Mouse (Mus musculus) hematopoietic multipotent progenitor cell, adult 10-12 weeks (in vitro differentiated cells): ENCODE results near the gene Hoxb6. TPM values are rescaled to one million over a fixed set of nuclear protein-coding genes. Genes with fewer than 3 reads are reported as not detected.

ENCODE experiments used
- polyA plus RNA-seq: library from polyadenylated mRNA; stranded (reverse); fragments of >175 nt; gene quantifications from 2 replicates; pipeline ENCODE4 v1.2.3, GENCODE M21; 2012; ENCODE audit warnings: low replicate concordance

Gene Hoxb6
- polyA plus RNA-seq = 0.17 and 0.78 TPM in 2 replicates

DNA sequence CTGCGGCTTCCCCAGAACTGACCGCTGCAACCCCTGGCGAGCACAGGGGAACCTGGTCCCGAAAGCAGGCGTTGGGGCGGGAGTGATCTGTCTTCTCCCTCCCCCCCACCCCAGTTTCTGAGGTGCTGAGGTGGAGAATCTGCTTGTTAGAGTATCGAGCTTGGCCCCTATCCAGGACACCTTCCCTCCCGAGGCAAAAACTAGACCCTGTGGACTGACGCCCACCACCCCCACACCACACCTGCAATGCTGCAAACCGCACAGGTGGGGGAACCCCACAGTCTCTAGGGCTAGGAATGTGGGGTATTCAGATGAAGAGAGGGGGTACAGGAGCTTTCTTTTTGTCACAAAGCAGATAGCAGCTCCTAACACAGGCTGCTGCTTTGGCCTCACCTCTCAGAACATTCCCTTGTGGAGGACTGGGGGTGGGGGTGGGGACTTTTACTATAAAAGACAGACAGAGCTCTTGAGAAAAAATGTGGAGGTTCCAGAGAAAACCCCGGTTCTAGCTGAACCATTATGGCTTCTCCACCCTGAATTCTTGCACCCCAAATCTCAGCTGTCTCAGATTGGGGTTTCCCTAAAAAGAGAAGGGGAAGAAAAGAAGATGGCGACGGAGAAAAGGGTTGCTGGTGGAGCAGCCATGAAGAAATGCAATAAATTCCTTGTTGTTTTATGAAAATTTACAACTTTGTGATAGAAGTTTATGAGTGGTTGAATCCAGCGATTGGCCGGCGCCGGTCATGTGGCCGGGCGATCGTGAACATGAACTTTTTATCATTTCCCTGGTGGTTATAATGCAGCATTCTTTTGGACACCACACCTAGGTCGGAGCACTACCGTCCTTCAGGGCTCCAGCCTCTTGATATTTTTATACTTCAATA lies at the start of gene Hoxb6:
Gene Hoxb6, plus strand, starts transcription at position 796 of the 884 bp plus-strand sequence.

DNA sequence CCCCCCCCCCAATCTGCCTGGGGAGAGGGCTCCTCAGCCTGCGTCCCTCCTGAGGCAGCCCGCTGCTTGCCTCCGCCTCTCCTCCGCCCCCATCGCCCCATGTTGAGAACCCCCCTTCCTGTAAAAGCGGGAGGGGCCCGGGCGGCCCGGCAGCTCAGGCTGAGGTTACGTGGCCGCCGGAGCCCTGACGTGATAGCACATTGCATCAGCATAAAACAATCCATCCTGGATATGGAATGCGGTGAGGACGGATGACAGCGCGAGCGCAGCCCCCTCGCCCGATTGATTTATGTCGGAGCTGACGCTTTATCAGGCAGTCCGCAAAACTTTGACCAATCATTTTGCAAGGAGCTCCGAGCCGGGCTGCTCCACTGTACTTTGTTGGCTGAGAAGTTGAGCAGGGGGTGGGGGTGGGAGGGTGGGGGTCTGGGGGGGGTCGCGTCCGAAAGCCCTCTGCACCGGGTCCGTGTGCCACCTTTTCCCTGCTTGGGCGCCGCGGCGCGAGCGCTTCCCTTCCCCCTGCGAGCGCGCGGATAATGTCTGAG lies 21.2 kb upstream of the Hoxb6 start, which contains the start of gene Hoxb9:
Gene Hoxb9, plus strand, starts transcription at position 462 of the 545 bp plus-strand sequence.

DNA sequence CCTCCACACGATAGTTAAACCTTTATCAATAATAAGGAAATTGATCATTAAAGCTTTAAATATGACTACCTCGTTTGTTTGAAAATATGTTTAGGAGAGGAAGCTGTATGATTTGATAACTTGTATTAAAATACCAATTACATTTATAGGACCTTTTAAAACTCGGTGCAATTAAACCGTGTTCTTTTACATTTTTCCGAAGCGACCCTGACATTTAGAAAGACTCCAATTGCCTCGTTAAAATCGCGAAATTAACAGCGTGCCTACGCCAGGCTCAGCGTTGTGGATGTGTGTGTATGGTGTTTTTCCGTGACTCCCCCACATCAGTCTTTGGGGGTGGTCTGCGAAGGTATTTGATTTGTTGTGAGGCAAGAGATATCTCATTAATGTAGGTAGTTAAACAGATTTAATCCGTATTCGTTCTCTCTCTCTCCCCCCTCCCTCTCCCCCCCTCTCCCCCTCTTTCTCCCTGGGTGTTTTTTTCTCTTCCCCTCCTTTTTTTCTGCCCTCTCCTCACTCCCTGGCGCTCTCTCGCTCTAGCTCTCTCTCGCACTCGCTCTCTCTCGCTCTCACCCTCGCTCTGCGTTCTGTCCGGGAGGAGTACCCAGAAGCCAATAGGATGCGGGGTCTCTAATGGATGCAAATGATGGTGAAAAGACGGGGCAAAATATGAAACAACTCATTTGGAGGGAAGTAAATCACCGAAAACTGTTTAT lies 10.3 kb upstream of the Hoxb6 start, which contains the start of gene Hoxb8:
Gene Hoxb8, plus strand, starts transcription at position 51 of the 716 bp plus-strand sequence.

DNA sequence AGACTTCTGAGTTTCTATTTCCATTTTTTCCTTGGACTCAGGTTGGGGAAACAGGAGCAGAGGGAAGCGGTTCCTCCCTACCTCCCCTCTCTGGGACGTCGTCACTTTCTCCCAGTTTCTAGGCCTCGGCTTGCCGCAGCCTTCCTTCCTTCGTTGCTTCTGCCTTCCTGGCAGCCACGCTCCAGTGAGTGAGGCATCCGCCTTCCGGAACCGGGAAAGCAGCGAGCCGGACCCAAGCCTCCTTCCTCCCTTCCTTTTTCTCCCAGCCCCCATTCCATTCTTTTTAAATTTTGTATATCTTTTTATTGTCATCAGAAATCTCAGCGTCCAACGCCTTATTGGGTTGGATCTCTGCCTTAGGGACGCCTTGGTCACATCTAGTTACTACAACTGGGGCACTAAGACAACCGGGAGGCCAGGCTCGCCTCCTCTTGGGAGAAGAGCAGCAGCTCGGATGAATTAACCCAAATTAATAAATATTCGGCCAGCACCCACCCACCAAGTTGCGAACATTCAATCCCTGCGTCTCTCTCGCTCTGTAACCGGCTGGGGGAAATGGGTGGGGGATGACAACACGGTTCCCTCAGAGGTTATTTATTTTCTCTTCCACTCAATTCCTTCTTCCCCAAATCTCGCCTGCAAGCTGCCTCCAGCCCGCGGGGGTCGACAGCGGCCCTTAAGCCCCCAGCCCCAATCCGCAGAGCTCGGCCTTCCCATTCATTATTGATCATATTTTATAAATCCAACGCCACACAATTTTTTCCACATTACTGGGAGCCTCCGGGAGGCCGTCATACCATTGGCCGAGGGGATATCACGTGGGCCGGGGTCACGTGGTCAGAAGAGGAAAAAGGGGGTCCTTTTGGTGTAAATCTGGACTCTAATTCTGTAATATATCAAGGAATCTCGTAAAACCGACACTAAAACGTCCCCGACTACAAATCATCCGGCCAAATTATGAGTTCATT lies 6.2 kb upstream of the Hoxb6 start, which contains the start of gene Hoxb7:
Gene Hoxb7, plus strand, starts transcription at position 853 of the 968 bp plus-strand sequence.

DNA sequence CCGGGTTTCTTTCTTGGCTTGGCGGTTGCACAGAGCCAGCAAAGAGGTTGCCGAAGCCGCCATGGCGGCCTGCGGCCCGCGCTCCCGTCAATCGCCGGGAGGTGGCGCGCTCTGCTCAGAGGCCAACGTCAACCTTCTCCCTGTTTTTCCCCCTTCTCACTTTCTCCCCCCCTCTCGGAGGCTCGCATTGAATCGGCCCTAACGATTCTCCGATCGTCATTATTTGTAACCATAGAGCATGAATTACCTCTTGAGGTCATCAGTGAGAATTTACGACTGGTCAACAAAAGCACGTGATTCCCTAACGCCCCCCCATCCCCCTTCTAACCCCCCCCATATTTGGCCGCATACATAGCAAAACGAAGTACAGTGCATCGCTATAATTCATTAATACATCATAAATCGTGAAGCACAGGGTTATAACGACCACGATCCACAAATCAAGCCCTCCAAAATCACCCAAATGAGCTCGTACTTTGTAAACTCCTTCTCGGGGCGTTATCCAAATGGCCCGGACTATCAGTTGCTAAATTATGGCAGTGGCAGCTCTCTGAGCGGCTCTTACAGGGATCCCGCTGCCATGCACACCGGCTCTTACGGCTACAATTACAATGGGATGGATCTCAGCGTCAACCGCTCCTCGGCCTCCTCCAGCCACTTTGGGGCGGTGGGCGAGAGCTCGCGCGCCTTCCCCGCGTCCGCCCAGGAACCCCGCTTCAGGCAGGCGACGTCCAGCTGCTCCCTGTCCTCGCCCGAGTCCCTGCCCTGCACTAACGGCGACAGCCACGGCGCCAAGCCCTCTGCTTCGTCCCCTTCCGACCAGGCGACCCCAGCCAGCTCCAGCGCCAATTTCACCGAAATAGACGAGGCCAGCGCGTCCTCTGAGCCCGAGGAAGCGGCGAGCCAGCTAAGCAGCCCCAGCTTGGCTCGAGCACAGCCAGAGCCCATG lies 11.1 kb downstream of the Hoxb6 start, which contains the start of gene Hoxb5:
Gene Hoxb5, plus strand, starts transcription at position 186 of the 949 bp plus-strand sequence.

DNA sequence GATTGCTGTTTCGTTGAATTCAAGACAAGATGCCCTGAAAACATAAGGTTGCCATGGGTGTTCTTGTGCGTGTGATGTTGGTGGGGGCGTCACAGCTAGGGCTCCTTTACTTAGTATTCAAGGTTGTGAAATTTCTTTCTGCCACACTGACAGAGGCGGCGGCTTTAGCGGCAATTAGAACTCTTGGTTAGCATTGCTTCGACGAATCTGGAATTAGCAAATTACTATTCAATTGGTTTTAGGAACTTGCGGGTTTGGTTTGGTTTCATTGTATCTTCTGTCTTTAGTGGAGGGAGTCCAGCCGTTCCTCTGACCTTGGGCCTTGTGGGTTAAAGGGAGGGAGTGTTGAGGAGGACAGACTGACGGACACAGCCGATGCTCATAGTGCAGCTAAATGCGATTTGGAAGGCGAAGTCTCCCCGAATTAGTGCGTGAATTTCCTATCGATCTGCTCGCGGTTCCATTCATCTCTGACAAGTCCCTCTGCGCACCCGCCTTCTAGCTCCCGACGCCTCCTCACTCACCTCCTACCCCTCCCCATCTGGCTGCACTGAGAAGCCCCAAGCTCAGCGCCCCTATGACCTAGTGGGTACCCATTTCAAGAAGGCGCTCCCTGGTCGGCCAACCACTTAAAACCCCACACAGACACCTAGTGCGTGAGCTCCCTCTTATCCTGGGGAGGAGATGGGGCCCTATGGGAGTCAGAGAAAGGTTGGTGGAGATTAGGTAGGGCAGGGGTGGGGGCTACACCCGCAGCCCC lies 25.5 kb downstream of the Hoxb6 start, which contains the start of gene Hoxb4:
Gene Hoxb4, plus strand, starts transcription at position 660 of the 760 bp plus-strand sequence.

DNA sequence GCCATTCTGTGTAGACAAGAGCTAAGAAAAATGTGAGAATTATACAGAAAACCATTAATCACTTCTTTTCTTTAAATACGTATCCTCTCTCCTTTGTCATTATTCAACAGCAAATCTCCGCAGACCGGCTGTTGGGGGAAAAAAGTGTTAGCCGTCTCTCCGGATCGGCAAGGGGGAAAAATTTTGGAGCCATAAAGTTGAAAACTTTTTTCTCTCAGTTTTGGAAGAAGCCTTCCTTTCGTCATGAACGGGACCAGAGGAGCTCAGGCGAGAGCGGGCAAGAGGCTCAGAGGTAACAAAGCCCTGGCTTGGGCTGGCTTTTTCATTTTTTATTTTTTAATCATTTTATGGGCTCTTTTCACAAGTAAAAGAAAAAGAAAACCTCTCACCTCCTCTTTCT lies 30.9 kb downstream of the Hoxb6 start, which contains the start of gene Hoxb3:
Gene Hoxb3, plus strand, starts transcription at position 173 of the 400 bp plus-strand sequence.

DNA sequence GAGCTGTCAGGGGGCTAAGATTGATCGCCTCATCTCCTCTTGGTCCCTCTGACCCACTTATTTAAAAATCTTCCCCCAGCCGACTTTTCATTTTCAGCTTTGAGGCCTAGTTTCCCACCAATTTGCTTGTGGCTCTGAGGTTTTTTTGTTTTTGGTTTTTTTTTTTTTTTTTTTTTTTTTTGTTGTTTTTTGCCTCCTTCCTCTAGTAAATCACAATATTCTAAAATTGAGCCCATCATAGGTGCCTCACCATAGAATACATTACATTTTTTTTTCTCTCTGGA lies 58.0 kb downstream of the Hoxb6 start, which contains the start of gene Hoxb2:
Gene Hoxb2, plus strand, starts transcription at position 185 of the 284 bp plus-strand sequence.

Other genes starting within 250 kb of the Hoxb6 start
- gene Ube2z, start 227.1 kb upstream of the Hoxb6 start, polyA plus RNA-seq = 19.9 and 30.6 TPM in 2 replicates
- gene Atp5g1, start 216.8 kb upstream of the Hoxb6 start, polyA plus RNA-seq = 14.0 and 158 TPM in 2 replicates
- not detected in 2 replicates for gene Calcoco2, start 180.5 kb upstream of the Hoxb6 start, polyA plus RNA-seq
- not detected in 2 replicates for gene Ttll6, start 158.7 kb upstream of the Hoxb6 start, polyA plus RNA-seq
- not detected in 2 replicates for gene Hoxb13, start 98.2 kb upstream of the Hoxb6 start, polyA plus RNA-seq
- gene Hoxb9, start 21.0 kb upstream of the Hoxb6 start, polyA plus RNA-seq = not detected in 2 replicates
- 0.19 TPM in 1 of 2 replicates, not detected in the other for gene Hoxb8, start 10.6 kb upstream of the Hoxb6 start, polyA plus RNA-seq
- gene Hoxb7, start 5.9 kb upstream of the Hoxb6 start, polyA plus RNA-seq = 0.24 TPM in 1 of 2 replicates, not detected in the other
- gene Hoxb5, start 10.9 kb downstream of the Hoxb6 start, polyA plus RNA-seq = 0.08 and 0.52 TPM in 2 replicates
- gene Hoxb4, start 25.8 kb downstream of the Hoxb6 start, polyA plus RNA-seq = 4.6 and 20.1 TPM in 2 replicates
- gene Hoxb3, start 30.9 kb downstream of the Hoxb6 start, polyA plus RNA-seq = 2.5 and 11.9 TPM in 2 replicates
- 0.09 TPM in 1 of 2 replicates, not detected in the other for gene Hoxb2, start 58.0 kb downstream of the Hoxb6 start, polyA plus RNA-seq
- gene Hoxb1, start 73.3 kb downstream of the Hoxb6 start, polyA plus RNA-seq = not detected in 2 replicates
- 9.5 and 10.6 TPM in 2 replicates for gene Skap1, start 172.1 kb downstream of the Hoxb6 start, polyA plus RNA-seq